Mouse (Mus musculus): ENCODE results near the gene Paqr5. TPM values are rescaled to one million over a fixed set of nuclear protein-coding genes. Genes with fewer than 3 reads are reported as not detected.

The Paqr5 gene
- polyA plus RNA-seq, 1 experiment from 2014 or later = 0.38 TPM

GRCm38 (mm10) chr9:61905576-61905975 lies 121.1 kb downstream of the Paqr5 start:
- Histone ChIP-seq H3K9me3 (ENCODE audit: control insufficient read depth, low read length) (no peaks in the 10 kb centered on the region), H3K4me3 (replicated peaks; ENCODE audit: low read depth, low read length) (no peak overlapping the region), H3K4me1 (ENCODE audit: control insufficient read depth, insufficient read depth, low read length) (peaks cover 13% of the 10 kb centered on the region), H3K27ac (replicated peaks; ENCODE audit: low read depth, low read length) (no peak overlapping the region), H3K4me2 (ENCODE audit: low read length) (no peak overlapping the region), H3K36me3 (ENCODE audit: control insufficient read depth, insufficient read depth, low read length) (no peaks in the 10 kb centered on the region), H3K9ac (replicated peaks; ENCODE audit: low read length) (no peak overlapping the region), H3K27me3 (ENCODE audit: control insufficient read depth, insufficient read depth, low read length) (no peaks in the 10 kb centered on the region)
- DNase-seq (no peak), ATAC-seq (ENCODE audit: low FRiP score, low TSS enrichment) (no peak)
- WGBS = 68% methylated on average over 5 of the region's 5 CpGs

DNA sequence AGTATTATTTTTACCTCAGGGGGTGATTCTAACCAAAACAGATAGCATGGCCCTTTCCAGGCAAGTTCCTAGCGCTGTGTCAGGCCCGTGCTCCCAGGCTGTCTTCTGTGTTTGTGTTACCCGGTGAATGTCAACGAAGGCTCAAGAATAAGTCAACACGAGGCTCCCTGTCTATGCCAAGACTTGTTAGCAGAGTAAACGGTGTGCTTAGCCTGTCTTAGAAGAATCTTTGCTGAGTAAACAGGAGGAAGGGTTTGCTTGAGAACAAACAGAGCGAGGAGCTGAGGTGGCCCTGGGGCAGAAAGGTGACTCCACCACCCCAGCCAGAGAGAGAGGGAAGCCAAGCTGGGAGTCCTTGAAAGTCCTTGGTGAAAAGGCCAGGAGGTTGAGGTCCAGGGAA lies 122.5 kb downstream of the Paqr5 start:
- H3K4me2 ChIP-seq (ENCODE audit: low read length) = no peak overlapping the region
- WGBS = 73% methylated on average over 7 of the region's 7 CpGs
- no peaks in the 10 kb centered on the region for H3K9me3 ChIP-seq (ENCODE audit: control insufficient read depth, low read length)
- 0 out of 2 replicates have a peak, but pooled peaks cover 4% of the 10 kb centered on the region for H3K27me3 ChIP-seq (ENCODE audit: control insufficient read depth, insufficient read depth, low read length)
- H3K9ac ChIP-seq (replicated peaks; ENCODE audit: low read length) = no peak overlapping the region
- no peak for DNase-seq
- peaks cover 13% of the 10 kb centered on the region for H3K4me1 ChIP-seq (ENCODE audit: control insufficient read depth, insufficient read depth, low read length)
- no peaks in the 10 kb centered on the region for H3K36me3 ChIP-seq (ENCODE audit: control insufficient read depth, insufficient read depth, low read length)
- no peak overlapping the region for H3K27ac ChIP-seq (replicated peaks; ENCODE audit: low read depth, low read length)
- no peak overlapping the region for H3K4me3 ChIP-seq (replicated peaks; ENCODE audit: low read depth, low read length)
- no peak for ATAC-seq (ENCODE audit: low FRiP score, low TSS enrichment)

Other genes starting within 250 kb of the Paqr5 start
- gene Rplp1, start 112.3 kb downstream of the Paqr5 start, polyA plus RNA-seq (2014; fragmentation: Nextera tagmentation; extraction: Ambion mirVana) = 935 and 1,231 TPM in 2 replicates
- 9.6 and 26.3 TPM in 2 replicates for gene Kif23, start 80.1 kb downstream of the Paqr5 start, polyA plus RNA-seq (2014; fragmentation: Nextera tagmentation; extraction: Ambion mirVana)
- 14.7 and 20.2 TPM in 2 replicates for gene Glce, start 95.8 kb upstream of the Paqr5 start, polyA plus RNA-seq (2014; fragmentation: Nextera tagmentation; extraction: Ambion mirVana)

All from midbrain, embryonic 14.5 days (tissue).